Comparison of ENCODE assay signal across 10 mouse cellular contexts in genomic region chr10:37286305-37286704, GRCm38 (mm10).
"Had no signal": no experiment of that assay in that cellular context is flagged by ENCODE, and none has a peak within 500 bp of the region (broad histone marks: within the 10 kb centered on the region; RNA-seq: fewer than 3 reads in every experiment).

No protein-coding gene starts in this region.

- H3K36me3 ChIP-seq: intestine, embryonic 15.5 days; limb, embryonic 10.5 days; midbrain, embryonic 15.5 days; neural tube, embryonic 12.5 days had no signal

- H3K27ac ChIP-seq: hindbrain, embryonic 14.5 days; intestine, embryonic 15.5 days; left cerebral cortex, adult 2 months; limb, embryonic 10.5 days; midbrain, embryonic 15.5 days; neural tube, embryonic 12.5 days; stomach, postnatal 0 days had no signal

- H3K9me3 ChIP-seq: intestine, embryonic 15.5 days; limb, embryonic 10.5 days; midbrain, embryonic 15.5 days; neural tube, embryonic 12.5 days had no signal

- ATAC-seq: intestine, embryonic 15.5 days; liver, postnatal 0 days; midbrain, embryonic 15.5 days had no signal

- H3K27me3 ChIP-seq: intestine, embryonic 15.5 days; midbrain, embryonic 15.5 days; neural tube, embryonic 12.5 days had no signal

- H3K9ac ChIP-seq: hindbrain, embryonic 14.5 days; intestine, embryonic 15.5 days; liver, postnatal 0 days; midbrain, embryonic 15.5 days; neural tube, embryonic 12.5 days had no signal

- H3K4me1 ChIP-seq: intestine, embryonic 15.5 days; limb, embryonic 10.5 days; midbrain, embryonic 15.5 days; neural tube, embryonic 12.5 days had no signal

- DNase-seq: liver, postnatal 0 days; lung, postnatal 14 days had no signal

- H3K4me2 ChIP-seq: hindbrain, embryonic 14.5 days; intestine, embryonic 15.5 days; liver, embryonic 11.5 days; midbrain, embryonic 15.5 days; neural tube, embryonic 12.5 days had no signal

- H3K4me3 ChIP-seq: intestine, embryonic 15.5 days; left cerebral cortex, adult 2 months; limb, embryonic 10.5 days; midbrain, embryonic 15.5 days; neural tube, embryonic 12.5 days had no signal
